Mouse (Mus musculus): ENCODE measurements at regions not wholly inside any gene's neighbourhood (a gene's known extent, or its start where the extent isn't known, plus 50 kb on each side); places are given as distances from the start of the nearest gene placed in this dataset.

DNA sequence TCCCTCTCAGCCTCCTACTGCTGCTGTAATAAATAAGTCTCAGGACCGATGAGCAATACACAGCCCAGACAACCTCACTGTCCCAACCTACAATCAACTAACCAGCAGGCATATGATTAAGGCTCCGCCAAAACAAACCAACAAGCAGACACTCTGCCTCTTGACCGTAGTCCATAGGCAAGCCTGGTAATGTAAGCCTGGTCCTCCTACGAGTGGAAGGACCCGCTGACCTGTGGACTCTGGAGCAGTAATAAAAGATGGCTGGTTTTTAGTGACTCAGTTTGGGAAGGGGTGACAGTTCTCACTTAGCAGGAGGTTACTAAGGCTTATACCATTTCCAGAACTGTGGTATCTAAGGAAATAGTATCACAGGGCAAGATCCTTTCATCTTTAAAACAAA, 53.4 kb downstream of the Gm47996 start:
- no peak for DNase-seq

DNA sequence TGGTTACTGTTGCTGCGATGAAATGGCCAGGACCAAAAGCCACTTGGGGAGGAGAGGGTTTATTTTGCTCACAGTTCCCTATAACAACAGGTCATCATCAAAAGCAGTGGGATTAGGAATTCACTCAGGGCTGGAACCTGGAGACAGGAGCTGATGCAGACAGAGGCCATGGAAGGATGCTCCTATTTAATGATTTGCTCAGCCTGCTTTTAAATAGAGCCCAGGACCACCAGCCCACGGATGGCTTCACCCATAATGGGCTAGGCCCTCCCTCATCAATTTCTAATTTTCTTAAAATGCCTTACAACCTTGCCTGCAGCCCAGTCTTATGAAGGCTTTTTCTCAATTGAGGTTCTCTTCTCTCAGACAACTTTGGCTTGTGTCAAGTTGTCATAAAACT, 53.9 kb downstream of the Gm47996 start:
- no peak for DNase-seq

DNA sequence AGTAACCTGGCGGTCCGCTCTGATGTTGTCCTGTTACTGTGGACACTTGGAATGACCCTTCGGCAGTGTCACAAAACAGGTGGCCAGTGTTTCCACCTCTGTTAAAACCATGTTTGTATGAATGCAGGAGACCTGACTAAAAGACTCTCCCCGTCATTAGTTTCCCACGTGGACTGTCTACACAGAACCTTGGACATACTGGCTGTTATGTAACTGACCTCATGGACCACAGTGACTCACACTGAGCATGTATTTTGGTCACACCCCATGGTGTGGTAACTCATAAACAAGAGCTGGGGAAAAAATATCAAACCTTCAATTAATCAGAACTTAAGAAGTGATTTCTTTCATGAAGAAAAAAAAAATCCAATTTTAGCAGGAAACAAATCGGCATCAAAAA, 54.9 kb downstream of the Gm47996 start:
- peak; percentile 64 for DNase-seq

DNA sequence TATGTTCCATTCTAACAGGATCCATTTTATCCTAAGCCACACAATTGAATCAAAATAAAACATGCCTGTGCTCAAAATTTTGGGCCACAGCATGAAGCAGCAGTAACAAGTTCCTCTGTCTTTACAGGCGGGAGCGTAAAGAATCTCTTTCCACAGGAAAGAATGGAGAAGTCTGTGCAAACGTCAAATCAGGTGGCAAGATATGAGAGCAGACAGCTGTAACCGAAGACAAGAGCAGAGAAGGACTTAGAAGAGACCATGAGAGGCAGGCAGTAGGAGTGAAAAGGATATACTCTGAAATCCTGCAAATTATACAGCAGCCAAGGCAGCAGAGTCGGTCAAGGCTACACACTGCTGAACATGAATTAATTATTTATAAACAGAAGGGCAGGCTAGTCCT, 55.7 kb downstream of the Gm47996 start:
- DNase-seq, result no peak

DNA sequence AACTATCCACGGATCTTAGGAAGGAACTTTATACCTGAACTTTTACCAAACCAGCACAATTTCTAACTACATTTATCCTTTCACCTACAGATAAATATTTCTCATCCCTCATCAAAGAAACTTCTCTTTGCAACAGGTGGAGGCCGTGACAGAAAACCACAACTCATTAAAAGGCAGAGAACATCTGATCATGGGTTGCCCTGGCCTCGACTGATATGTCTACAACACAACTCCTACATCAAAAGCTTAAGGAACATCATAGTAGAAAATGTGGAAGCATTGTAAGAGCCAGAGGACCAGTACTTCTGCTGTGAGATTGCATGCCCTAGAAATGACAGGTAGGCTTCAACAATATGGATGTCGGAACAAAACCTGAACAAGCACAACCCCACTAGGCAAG, 56.8 kb downstream of the Gm47996 start:
- DNase-seq, result no peak

DNA sequence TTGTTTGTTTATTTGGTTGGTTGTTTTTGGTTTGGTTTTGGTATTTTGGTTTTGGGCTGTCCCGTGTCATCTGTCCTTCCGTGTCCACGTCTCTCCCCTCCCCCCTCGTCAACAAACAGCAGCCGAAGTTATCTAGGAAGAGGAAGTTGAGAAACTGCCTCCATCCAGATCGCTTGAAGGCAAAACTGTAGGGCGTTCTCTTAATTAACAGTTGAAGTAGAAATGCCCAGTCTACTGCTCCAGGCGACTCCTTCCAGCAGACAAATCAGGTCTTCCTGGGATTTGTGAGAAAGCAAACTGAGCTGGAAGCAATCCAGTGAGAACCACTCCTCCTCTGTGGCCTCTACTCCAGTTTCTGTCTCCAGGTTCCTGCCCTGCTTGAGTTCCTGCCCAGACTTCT, 60.8 kb downstream of the Gm47996 start:
- DNase-seq, result no peak

DNA sequence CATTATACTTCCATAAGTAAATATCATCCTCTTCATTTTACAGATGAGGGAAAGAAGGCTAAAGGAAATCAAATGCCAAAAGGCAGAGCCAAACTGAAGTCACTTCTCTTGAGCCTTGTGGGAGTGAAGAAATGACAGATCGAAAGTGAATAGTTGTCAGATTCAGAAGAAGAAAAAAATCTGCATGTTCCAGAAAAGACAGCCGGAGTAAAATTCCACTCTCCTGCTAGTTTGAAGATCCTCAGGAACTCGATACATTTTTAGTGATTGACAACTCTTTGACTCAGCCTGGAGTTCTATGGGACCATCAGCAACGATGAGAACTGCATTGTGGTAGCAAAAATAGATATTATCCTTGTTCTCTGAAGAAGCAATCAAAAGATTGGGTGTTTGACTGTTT, 64.4 kb downstream of the Gm47996 start:
- no peak for DNase-seq

DNA sequence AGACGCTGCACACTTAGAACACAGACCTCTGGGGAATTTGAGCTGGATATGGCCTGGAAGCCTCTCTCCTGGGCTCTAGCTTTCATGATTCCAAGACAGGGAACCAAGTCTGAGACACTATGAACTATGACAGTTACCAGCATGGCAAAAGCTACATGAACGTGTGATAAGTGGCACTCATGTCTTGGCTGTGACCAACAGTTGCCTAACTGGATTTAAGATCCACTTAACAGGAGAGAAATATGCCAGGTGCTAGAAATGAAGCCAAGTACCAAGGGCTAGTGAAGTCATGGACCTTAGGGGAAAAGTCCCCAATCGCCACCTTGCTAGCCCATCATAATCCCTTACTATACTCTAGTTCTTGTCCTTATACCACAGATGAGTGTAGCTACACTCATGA, 65.7 kb downstream of the Gm47996 start:
- no peak for DNase-seq

DNA sequence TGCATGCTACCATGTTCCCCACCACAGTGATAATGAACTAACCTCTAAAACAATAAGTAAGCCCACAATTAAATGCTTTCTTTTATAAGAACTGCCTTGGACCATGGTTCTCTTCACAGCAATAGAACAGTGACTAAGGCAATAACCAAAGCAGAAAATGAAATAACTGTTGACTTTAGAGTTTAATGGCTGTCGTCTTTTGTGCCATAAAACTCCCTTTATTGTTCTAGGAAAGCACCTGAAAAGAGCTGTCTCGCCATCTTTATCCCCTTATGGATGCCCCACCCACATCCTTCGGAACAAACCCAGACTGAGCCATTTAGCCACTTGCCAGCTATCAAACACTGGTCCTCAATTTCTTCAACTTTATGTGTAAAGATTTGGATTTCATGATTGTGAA, 64.3 kb upstream of the Ivns1abp start:
- DNase-seq, result no peak

DNA sequence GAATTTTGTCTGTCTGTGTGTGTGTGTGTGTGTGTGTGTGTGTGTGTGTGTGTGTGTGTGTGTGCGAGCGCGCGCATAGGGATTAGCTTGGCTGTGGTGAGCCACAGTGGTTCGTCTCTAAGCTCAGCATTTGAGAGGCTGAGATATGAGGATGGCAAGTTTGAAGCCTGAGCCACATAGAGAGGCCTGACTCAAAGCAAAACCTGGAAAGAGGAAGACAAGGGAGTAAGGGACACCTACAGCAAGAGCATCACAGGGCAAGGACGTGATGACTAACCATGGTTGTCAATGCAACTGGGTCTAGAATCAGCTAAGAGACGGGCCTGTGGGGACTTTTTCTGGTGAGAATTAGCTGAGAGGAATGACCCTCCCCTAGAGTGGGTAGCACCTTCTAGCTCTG, 59.2 kb upstream of the Ivns1abp start:
- DNase-seq, result no peak

DNA sequence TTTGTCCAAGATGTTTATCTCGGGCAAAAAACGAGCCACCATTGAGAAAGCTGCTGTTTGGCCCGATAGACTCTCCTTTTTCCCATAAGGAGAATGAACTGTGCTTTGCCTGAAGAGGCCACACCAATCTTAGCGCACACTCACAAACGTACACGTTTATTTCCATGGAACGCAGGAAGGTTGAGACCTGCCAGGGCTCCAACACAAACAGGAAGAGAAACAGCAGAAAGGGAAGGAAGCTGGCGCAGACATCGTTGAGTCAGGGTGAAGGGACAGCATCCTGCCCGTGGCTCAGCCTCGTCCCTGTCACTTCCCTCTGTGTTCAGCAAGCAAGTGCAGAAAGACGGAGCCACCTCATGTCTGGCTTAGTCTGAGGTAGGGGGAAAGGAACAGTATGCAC, 56.8 kb upstream of the Ivns1abp start:
- peak; percentile 38 for DNase-seq

DNA sequence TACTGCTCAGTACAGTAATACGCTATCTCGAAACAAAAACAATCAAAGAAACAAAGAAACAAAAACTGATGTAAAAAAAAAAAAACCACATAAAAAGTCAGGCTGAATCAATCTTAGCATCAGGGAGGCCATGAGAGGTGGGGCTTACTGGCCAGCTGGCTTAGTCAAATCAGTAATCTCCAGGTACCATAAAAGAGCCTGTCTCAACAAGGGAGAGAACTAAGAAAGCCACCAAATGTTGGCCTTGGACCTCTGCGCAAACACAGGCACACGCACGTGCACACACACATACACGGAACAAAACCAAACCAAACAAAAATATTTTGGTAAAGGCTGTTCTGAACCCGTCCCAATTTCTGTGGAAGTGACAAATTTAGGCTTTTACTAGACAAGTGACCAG, 55.2 kb upstream of the Ivns1abp start:
- no peak for DNase-seq

DNA sequence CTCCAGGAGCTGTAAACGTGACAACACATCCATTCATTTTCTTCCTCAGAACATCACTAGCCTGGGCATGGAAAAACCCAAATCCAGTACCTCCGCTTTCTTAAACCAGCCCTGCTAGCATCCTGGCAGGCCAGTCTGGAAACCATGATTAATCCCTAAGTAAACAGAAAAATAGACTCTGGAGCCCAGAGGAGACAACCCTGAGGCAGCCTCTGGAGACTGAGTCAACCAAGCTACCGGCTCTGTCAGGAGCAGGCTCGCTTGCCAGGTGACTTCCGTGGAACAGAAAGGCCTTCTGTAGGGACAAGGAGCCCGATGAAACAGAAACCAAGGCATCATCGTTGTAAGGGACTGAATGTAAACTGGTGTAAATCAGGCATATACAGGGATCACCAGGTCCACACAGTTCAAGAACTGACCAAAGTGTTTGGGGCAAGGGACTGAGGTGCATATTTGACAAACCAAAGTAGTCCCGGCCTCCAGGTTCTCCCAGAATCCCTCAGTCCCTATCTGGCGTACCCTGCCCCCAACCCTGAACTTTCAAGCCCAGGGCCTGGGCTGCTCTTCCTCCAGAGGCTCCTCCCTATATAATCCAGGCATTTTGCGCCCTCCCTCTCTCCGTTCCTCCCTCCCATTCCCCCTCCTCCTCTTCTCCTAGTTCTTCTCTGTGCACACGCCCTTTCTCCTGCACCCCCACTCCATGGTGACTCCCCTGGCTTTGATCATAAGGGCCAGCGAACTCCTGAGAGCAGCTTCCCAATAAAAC, 54.6 kb upstream of the Ivns1abp start:
- DNase-seq, result no peak

DNA sequence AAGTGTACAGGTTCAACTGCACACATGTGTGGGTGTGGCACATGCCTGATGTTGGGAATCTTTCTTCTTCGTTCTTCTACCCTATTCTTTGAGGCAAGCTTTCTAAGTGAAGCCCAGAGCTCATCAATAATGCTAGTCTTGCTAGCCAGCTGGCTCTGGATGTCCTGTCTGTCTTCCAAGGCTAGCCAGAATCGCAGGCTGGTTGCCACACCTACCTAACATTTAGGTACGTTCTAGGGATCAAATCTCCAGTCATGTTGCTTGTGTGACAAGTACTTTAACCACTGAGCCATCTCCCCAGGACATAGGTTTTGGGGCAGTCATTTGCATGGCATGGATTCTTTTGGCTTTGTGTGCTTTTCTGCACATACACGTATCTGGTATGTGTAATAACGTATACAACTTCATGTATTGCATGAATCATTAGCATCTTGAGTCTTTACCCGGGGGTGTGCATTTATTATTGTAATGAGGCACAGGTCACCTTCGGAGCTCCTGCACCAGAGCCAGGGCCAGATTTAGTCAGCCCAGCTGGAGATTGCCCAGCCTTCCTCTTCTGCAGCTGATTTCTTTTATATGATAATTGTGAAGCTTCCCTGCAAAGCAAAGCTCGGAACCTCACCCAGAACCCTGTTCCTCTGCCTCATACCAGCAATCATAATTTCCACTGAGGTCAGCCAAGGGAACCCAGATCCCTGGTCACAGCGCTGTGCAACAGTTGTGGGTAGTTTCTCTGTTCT, 50.8 kb upstream of the Ivns1abp start:
- DNase-seq, result no peak
